Mouse (Mus musculus): Measurements from ENCODE around the gene Rnf180. TPM values are rescaled to one million over a fixed set of nuclear protein-coding genes. Genes with fewer than 3 reads are reported as not detected.

The Rnf180 gene
- polyA plus RNA-seq, 1 experiment from 2014 or later = 35.6 TPM

DNA sequence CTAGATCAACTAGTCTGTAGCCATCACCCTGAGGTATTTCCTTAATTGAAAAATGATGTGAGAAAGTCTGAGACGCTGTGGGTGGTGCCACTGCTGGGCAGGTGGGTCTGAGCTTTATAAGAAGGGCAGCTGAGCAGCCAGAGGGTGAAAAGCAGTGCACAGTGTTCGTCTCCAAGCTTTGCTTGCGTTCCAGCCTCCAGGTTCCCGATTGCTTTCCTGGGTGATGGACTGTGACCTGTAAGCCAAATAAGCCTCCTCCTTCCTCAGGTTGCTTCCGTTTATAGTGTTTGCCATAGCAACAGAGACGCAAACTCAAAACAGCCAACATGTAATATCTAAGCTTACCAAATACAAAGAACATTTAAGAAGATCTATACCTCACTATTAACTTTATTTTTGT lies 162.2 kb downstream of the Rnf180 start:
- Histone ChIP-seq H3K4me1 (ENCODE audit: control insufficient read depth, insufficient read depth, low read length) (no peaks in the 10 kb centered on the region), H3K4me3 (ENCODE audit: low read depth, low read length) (no peak overlapping the region), H3K9ac (ENCODE audit: low read length) (no peak overlapping the region), H3K36me3 (ENCODE audit: control insufficient read depth, insufficient read depth, low read length) (no peaks in the 10 kb centered on the region), H3K9me3 (replicated peaks; ENCODE audit: control insufficient read depth, low read length) (no peaks in the 10 kb centered on the region), H3K27me3 (replicated peaks; ENCODE audit: control insufficient read depth, insufficient read depth, low read length) (no peaks in the 10 kb centered on the region), H3K27ac (ENCODE audit: low read depth, low read length) (no peak overlapping the region), H3K4me2 (ENCODE audit: low read length) (no peak overlapping the region)
- 89% methylated on average over 6 of the region's 6 CpGs for WGBS
- ATAC-seq (no peak), DNase-seq (ENCODE audit: low spot score) (no peak)

DNA sequence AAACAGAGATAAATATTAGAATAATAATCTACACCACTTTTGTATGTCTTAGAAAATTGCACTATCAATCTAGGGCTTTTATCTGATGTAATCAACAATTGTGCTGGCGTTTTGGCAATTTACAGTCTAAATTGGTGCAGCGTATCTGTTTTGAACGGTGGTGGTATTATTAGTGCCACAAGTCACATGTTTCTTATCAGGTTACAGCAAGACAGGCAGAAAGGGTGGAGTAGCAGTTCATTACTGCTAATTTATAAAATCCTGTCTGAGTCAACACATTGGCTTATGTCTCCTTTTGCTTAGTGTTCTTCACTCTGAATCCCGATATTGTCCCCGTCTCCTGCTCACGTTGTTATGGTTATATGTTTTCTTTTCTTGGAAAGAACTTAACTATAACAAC lies 164.5 kb downstream of the Rnf180 start:
- no peak overlapping the region for H3K27ac ChIP-seq (ENCODE audit: low read depth, low read length)
- 85% methylated on average over 6 of the region's 6 CpGs for WGBS
- H3K4me1 ChIP-seq (ENCODE audit: control insufficient read depth, insufficient read depth, low read length) = no peaks in the 10 kb centered on the region
- no peak overlapping the region for H3K9ac ChIP-seq (ENCODE audit: low read length)
- H3K27me3 ChIP-seq (replicated peaks; ENCODE audit: control insufficient read depth, insufficient read depth, low read length) = no peaks in the 10 kb centered on the region
- no peak overlapping the region for H3K4me3 ChIP-seq (ENCODE audit: low read depth, low read length)
- ATAC-seq (no peak), DNase-seq (ENCODE audit: low spot score) (no peak)
- H3K9me3 ChIP-seq (replicated peaks; ENCODE audit: control insufficient read depth, low read length) = no peaks in the 10 kb centered on the region
- H3K36me3 ChIP-seq (ENCODE audit: control insufficient read depth, insufficient read depth, low read length) = no peaks in the 10 kb centered on the region
- H3K4me2 ChIP-seq (ENCODE audit: low read length) = no peak overlapping the region

DNA sequence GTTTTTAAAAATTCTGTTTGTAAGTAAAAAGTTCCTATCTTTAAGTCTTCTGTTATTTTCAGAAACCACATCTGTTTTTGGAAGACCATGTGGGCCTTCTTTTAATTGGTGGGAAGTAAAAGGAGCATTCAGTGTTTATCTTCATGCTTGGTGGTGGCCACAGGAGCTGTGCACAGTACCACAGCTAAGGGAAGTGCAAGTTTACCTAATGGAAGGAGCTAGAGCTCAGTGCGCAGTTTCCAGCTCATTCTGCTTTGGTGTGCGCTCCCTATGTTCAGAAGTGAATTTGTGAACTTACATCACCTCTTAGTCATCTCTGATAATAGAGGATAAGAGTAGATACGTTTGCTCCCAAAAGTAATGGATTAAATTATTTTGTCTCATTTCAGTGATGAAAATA lies 172.5 kb downstream of the Rnf180 start:
- DNase-seq (ENCODE audit: low spot score) (no peak), ATAC-seq (no peak)
- Histone ChIP-seq H3K36me3 (ENCODE audit: control insufficient read depth, insufficient read depth, low read length) (no peaks in the 10 kb centered on the region), H3K4me2 (ENCODE audit: low read length) (no peak overlapping the region), H3K9ac (ENCODE audit: low read length) (no peak overlapping the region), H3K27ac (ENCODE audit: low read depth, low read length) (no peak overlapping the region), H3K4me3 (ENCODE audit: low read depth, low read length) (no peak overlapping the region), H3K9me3 (replicated peaks; ENCODE audit: control insufficient read depth, low read length) (no peaks in the 10 kb centered on the region), H3K27me3 (replicated peaks; ENCODE audit: control insufficient read depth, insufficient read depth, low read length) (no peaks in the 10 kb centered on the region), H3K4me1 (ENCODE audit: control insufficient read depth, insufficient read depth, low read length) (no peaks in the 10 kb centered on the region)
- WGBS = 95% methylated on average over 3 of the region's 3 CpGs

- no peaks in the 10 kb centered on the region for H3K9me3 ChIP-seq (replicated peaks; ENCODE audit: control insufficient read depth, low read length)
- no peak overlapping the region for H3K27ac ChIP-seq (ENCODE audit: low read depth, low read length)
- no peak overlapping the region for H3K4me3 ChIP-seq (ENCODE audit: low read depth, low read length)
- no peak for ATAC-seq
- H3K9ac ChIP-seq (ENCODE audit: low read length) = no peak overlapping the region
- H3K4me1 ChIP-seq (ENCODE audit: control insufficient read depth, insufficient read depth, low read length) = no peaks in the 10 kb centered on the region
- DNase-seq (ENCODE audit: low spot score) = no peak
- no peaks in the 10 kb centered on the region for H3K27me3 ChIP-seq (replicated peaks; ENCODE audit: control insufficient read depth, insufficient read depth, low read length)
- no peaks in the 10 kb centered on the region for H3K36me3 ChIP-seq (ENCODE audit: control insufficient read depth, insufficient read depth, low read length)
- H3K4me2 ChIP-seq (ENCODE audit: low read length) = no peak overlapping the region
These were observed 173.0 kb downstream of the Rnf180 start for GRCm38 (mm10) chr13:105121617-105122016.

DNA sequence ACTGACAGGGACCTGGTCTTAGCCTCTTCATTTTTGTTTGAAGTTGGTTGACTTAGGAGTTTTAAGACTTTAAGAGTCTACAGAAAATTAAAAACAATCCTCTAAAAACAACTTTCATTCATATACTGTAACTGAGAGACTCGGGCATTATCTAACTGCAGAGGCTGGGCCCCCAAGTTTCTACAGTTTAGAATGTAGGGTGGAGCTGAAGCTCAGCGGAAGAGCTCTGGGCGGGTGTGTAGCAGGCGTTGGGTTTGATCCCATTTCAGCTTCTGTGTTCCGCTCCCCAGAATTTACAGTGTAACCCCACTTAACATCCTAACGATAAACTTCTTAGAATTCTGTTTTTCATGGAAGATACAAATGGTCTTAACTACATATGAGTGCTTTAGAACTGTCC lies 183.0 kb downstream of the Rnf180 start:
- Histone ChIP-seq H3K4me1 (ENCODE audit: control insufficient read depth, insufficient read depth, low read length) (no peaks in the 10 kb centered on the region), H3K27ac (ENCODE audit: low read depth, low read length) (no peak overlapping the region), H3K4me2 (ENCODE audit: low read length) (no peak overlapping the region), H3K27me3 (replicated peaks; ENCODE audit: control insufficient read depth, insufficient read depth, low read length) (no peaks in the 10 kb centered on the region), H3K4me3 (ENCODE audit: low read depth, low read length) (no peak overlapping the region), H3K9me3 (replicated peaks; ENCODE audit: control insufficient read depth, low read length) (no peaks in the 10 kb centered on the region), H3K9ac (ENCODE audit: low read length) (no peak overlapping the region), H3K36me3 (ENCODE audit: control insufficient read depth, insufficient read depth, low read length) (no peaks in the 10 kb centered on the region)
- ATAC-seq = no peak
- WGBS = 89% methylated on average over 6 of the region's 6 CpGs
- DNase-seq (ENCODE audit: low spot score) = no peak

- Histone ChIP-seq H3K36me3 (ENCODE audit: control insufficient read depth, insufficient read depth, low read length) (no peaks in the 10 kb centered on the region), H3K9me3 (replicated peaks; ENCODE audit: control insufficient read depth, low read length) (no peaks in the 10 kb centered on the region), H3K27ac (ENCODE audit: low read depth, low read length) (no peak overlapping the region), H3K9ac (ENCODE audit: low read length) (no peak overlapping the region), H3K4me2 (ENCODE audit: low read length) (no peak overlapping the region), H3K27me3 (replicated peaks; ENCODE audit: control insufficient read depth, insufficient read depth, low read length) (no peaks in the 10 kb centered on the region), H3K4me1 (ENCODE audit: control insufficient read depth, insufficient read depth, low read length) (no peaks in the 10 kb centered on the region), H3K4me3 (ENCODE audit: low read depth, low read length) (no peak overlapping the region)
- ATAC-seq (no peak), DNase-seq (ENCODE audit: low spot score) (no peak)
- 77% methylated on average over 2 of the region's 2 CpGs for WGBS
These were observed 190.2 kb downstream of the Rnf180 start for GRCm38 (mm10) chr13:105104385-105104784.

DNA sequence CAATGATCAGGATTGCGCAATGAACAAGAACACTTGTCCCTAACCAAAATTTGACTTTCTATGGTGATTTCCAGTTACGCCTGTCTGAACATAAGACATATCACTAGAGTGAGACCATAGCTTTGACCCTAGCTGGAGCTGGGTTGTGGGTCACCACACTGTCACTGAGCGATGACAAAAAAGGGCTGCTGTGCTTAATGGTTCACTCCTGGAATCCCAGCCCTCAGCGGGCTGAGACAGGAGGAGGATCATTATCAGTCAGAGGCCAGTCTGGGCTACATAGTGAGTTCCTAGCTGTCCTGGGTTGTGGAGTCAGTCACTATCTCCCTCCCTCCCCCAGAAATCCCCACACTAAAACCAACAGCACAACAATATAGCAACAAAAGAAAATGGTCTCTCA lies 193.9 kb downstream of the Rnf180 start:
- Histone ChIP-seq H3K27me3 (replicated peaks; ENCODE audit: control insufficient read depth, insufficient read depth, low read length) (no peaks in the 10 kb centered on the region), H3K9ac (ENCODE audit: low read length) (no peak overlapping the region), H3K9me3 (replicated peaks; ENCODE audit: control insufficient read depth, low read length) (no peaks in the 10 kb centered on the region), H3K36me3 (ENCODE audit: control insufficient read depth, insufficient read depth, low read length) (no peaks in the 10 kb centered on the region), H3K4me3 (ENCODE audit: low read depth, low read length) (no peak overlapping the region), H3K4me2 (ENCODE audit: low read length) (no peak overlapping the region), H3K4me1 (ENCODE audit: control insufficient read depth, insufficient read depth, low read length) (no peaks in the 10 kb centered on the region), H3K27ac (ENCODE audit: low read depth, low read length) (no peak overlapping the region)
- no peak for DNase-seq (ENCODE audit: low spot score)
- 86% methylated on average over 4 of the region's 4 CpGs for WGBS
- no peak for ATAC-seq

GRCm38 (mm10) chr13:105096316-105096715 lies 198.3 kb downstream of the Rnf180 start:
- Histone ChIP-seq H3K9me3 (replicated peaks; ENCODE audit: control insufficient read depth, low read length) (no peaks in the 10 kb centered on the region), H3K27ac (ENCODE audit: low read depth, low read length) (no peak overlapping the region), H3K4me3 (ENCODE audit: low read depth, low read length) (no peak overlapping the region), H3K36me3 (ENCODE audit: control insufficient read depth, insufficient read depth, low read length) (no peaks in the 10 kb centered on the region), H3K27me3 (replicated peaks; ENCODE audit: control insufficient read depth, insufficient read depth, low read length) (no peaks in the 10 kb centered on the region), H3K9ac (ENCODE audit: low read length) (no peak overlapping the region), H3K4me1 (ENCODE audit: control insufficient read depth, insufficient read depth, low read length) (no peaks in the 10 kb centered on the region), H3K4me2 (ENCODE audit: low read length) (no peak overlapping the region)
- WGBS = 78% methylated on average over 2 of the region's 2 CpGs
- ATAC-seq (no peak), DNase-seq (ENCODE audit: low spot score) (no peak)

DNA sequence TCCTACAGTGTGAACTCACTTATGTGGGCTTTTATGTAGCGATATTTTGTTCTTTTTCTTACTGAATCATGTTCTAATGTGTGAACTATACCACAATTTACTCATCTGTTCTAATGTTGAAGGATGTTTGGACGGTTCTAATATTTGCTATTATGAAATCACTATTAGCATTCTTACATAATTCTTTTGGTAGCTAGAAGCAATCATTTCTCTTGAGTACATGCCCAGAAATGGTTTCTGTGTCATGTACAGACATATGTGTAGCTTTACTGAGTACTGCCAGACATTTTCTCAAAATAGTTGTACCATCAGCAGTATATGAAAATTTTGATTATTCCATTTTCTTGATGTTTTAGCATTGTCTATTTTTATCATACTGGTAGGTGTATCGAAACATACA lies 205.3 kb downstream of the Rnf180 start:
- Histone ChIP-seq H3K4me3 (ENCODE audit: low read depth, low read length) (no peak overlapping the region), H3K9me3 (replicated peaks; ENCODE audit: control insufficient read depth, low read length) (no peaks in the 10 kb centered on the region), H3K27me3 (replicated peaks; ENCODE audit: control insufficient read depth, insufficient read depth, low read length) (no peaks in the 10 kb centered on the region), H3K4me1 (ENCODE audit: control insufficient read depth, insufficient read depth, low read length) (no peaks in the 10 kb centered on the region), H3K4me2 (ENCODE audit: low read length) (no peak overlapping the region), H3K9ac (ENCODE audit: low read length) (no peak overlapping the region), H3K36me3 (ENCODE audit: control insufficient read depth, insufficient read depth, low read length) (no peaks in the 10 kb centered on the region), H3K27ac (ENCODE audit: low read depth, low read length) (no peak overlapping the region)
- ATAC-seq (no peak), DNase-seq (ENCODE audit: low spot score) (no peak)
- WGBS = 92% methylated on average over 3 of the region's 3 CpGs

- no peaks in the 10 kb centered on the region for H3K4me1 ChIP-seq (ENCODE audit: control insufficient read depth, insufficient read depth, low read length)
- DNase-seq (ENCODE audit: low spot score) (no peak), ATAC-seq (no peak)
- H3K36me3 ChIP-seq (ENCODE audit: control insufficient read depth, insufficient read depth, low read length) = no peaks in the 10 kb centered on the region
- no peaks in the 10 kb centered on the region for H3K27me3 ChIP-seq (replicated peaks; ENCODE audit: control insufficient read depth, insufficient read depth, low read length)
- WGBS = 87% methylated on average over 10 of the region's 10 CpGs
- no peak within 1 kb of the TSS for H3K9ac ChIP-seq (ENCODE audit: low read length)
- no peak within 1 kb of the TSS for H3K27ac ChIP-seq (ENCODE audit: low read depth, low read length)
- H3K4me3 ChIP-seq (ENCODE audit: low read depth, low read length) = no peak within 1 kb of the TSS
- H3K9me3 ChIP-seq (replicated peaks; ENCODE audit: control insufficient read depth, low read length) = no peaks in the 10 kb centered on the region
- no peak within 1 kb of the TSS for H3K4me2 ChIP-seq (ENCODE audit: low read length)
These were observed 212.8 kb downstream of the Rnf180 start, which contains the start of gene 4933425L06Rik for GRCm38 (mm10) chr13:105081862-105082261. TSS of gene 4933425L06Rik (plus strand) at chr13:105082122.

All from forebrain, embryonic 14.5 days (tissue).